Mouse (Mus musculus) fibroblast of lung, adult 2 months (primary cell): ENCODE data around the gene Prr5.

ENCODE experiments used
- DNase-seq: peaks from one replicate; pipeline ENCODE4 v3.0.0-alpha.2; 2011; ENCODE audit warnings: low read depth

The Prr5 gene

GRCm38 (mm10) chr15:84657384-84658064, 11.9 kb upstream of the Prr5 start:
- no peak for DNase-seq

GRCm38 (mm10) chr15:84658655-84659054, 10.8 kb upstream of the Prr5 start:
- no peak for DNase-seq

GRCm38 (mm10) chr15:84659856-84660255, 9.6 kb upstream of the Prr5 start:
- no peak for DNase-seq

- DNase-seq = no peak
Measured at GRCm38 (mm10) chr15:84661274-84661673, 8.1 kb upstream of the Prr5 start.

- DNase-seq = no peak
Measured at GRCm38 (mm10) chr15:84662952-84663684, 6.3 kb upstream of the Prr5 start.

- DNase-seq = no peak
Measured at GRCm38 (mm10) chr15:84663685-84664060, 5.7 kb upstream of the Prr5 start.

- no peak for DNase-seq
Measured at GRCm38 (mm10) chr15:84664542-84665460, 4.6 kb upstream of the Prr5 start.

GRCm38 (mm10) chr15:84665662-84666061, 3.8 kb upstream of the Prr5 start:
- no peak for DNase-seq

- DNase-seq = no peak
Measured at GRCm38 (mm10) chr15:84666065-84666464, 3.4 kb upstream of the Prr5 start.

GRCm38 (mm10) chr15:84667601-84668000, 1.8 kb upstream of the Prr5 start:
- DNase-seq = no peak

GRCm38 (mm10) chr15:84669771-84670656, 594 bp downstream of the Prr5 start:
- DNase-seq = no peak

- DNase-seq = no peak
Measured at GRCm38 (mm10) chr15:84670657-84671055, 1.2 kb downstream of the Prr5 start.

- no peak for DNase-seq
Measured at GRCm38 (mm10) chr15:84671401-84672307, 2.2 kb downstream of the Prr5 start.

- no peak for DNase-seq
Measured at GRCm38 (mm10) chr15:84672308-84672615, 2.8 kb downstream of the Prr5 start.

GRCm38 (mm10) chr15:84672616-84673015, 3.2 kb downstream of the Prr5 start:
- DNase-seq = no peak

- no peak for DNase-seq
Measured at GRCm38 (mm10) chr15:84674329-84675067, 5.1 kb downstream of the Prr5 start.

GRCm38 (mm10) chr15:84675317-84675716, 5.9 kb downstream of the Prr5 start:
- DNase-seq = no peak

GRCm38 (mm10) chr15:84677943-84678342, 8.5 kb downstream of the Prr5 start:
- no peak for DNase-seq

- no peak for DNase-seq
Measured at GRCm38 (mm10) chr15:84679090-84679489, 9.7 kb downstream of the Prr5 start.

- no peak for DNase-seq
Measured at GRCm38 (mm10) chr15:84679794-84680193, 10.4 kb downstream of the Prr5 start.
